Mouse (Mus musculus): Measurements from ENCODE around the gene Wasl.

The Wasl gene

DNA sequence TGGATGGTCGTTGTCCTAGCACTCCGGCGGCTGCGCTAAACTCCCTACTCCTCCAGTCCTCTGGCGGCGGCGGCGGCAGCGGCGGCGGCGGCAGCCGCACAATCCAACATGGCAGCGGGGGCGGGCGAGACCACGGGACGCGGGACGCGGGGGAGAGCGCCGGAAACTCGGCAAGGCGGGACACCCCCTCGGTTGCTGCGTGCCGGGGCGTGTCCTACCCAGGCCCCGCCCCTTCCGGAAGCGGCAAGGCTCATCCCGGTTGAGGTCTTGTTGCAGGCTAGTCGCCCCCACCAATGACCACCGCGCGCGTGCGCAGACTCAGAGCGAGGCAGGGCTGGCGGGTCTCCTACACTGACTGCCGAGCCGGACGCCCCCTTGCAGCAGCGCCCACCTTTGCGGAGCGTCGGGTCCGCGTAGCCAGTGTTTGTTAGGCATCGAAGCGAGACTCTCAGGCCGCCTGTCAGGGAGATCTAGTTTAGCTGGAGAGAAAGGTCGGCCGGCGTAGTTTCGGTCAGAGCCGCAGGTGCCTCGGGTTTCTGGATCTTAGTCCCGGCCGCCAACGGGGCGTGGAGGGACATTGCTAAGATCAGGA is at the start of gene Wasl:
Gene Wasl, minus strand, starts transcription at position 143 of the 592 bp plus-strand sequence.
- DNase-seq (ENCODE audit: low spot score in 2 of 2): peak; percentile 98 to 99

DNA sequence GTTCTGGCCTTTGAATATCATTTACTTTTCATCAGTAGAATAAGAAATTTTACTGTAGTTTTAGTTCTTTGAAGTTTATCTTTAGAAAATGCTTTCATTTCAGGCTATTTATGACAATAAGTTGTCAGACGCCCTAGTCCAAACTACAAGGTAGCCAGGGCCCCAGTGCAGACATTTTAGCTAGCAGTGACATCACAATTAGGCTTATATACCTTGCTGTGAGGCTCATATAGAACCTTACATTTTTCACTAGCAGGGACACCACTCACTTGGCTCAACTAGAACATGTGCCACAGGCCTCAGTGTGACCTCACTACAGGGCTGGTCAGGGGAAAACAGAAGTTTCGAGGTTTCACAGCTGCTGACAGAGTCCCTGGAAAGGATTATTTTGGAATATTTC is 42.7 kb upstream of the Wasl start:
- no peak for DNase-seq (ENCODE audit: low spot score in 2 of 2)

DNA sequence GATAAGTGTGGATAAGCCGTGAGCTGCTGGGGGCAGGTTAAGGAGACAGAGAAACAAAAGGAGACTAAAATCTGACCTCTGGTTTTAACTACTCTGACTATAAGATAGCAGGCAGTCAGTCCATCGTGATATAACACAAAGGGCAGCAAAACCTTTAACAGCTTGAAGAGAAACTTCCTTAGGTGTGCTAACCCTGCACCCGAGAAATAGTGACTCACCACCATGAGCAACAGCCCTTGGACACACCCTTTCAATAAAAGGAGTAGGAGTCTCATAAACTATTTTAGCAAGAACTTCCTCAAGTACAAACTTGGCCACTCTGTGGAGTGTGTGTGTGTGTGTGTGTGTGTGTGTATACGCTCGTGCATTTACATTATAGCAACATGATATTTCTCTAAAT is 42.3 kb upstream of the Wasl start:
- DNase-seq (ENCODE audit: low spot score in 2 of 2): no peak

DNA sequence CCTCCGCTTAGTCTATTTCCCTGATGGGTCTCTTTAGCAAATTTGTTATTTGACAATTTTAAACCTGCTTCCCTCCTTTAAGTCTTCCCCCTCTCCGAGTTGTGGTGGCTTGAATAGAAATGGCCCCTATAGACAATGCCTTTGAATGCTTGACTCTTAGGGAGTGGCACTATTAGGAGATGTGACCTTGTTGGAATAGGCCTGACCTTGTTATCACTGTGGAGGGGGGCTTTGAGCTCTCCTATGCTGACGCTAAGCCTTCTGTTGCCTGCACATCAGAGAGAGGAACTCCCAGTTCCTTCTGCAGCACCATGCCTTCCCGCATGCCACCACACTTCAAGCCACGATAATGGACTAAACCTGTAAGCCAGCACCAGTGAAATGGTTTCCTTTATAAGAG is 32.4 kb upstream of the Wasl start:
- DNase-seq (ENCODE audit: low spot score in 2 of 2): no peak

DNA sequence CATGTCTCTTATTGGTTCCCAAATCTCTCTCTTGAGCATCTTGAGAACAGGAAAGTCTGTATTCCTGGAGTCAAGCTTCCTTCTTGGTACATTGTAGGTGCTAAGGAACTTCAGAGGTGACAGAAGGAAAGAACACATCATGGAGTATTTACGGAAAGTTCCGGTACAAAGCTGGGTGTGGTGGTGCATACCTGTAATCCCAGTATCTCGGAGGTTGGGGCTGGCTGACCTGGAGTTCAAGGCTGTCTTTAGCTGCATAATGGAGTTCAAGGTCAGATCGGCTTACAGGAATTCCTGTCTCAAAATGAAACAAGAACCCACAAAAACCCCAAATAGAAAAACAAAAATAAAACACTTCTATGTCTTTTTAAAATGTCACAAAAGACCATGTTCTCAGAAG is 31.3 kb upstream of the Wasl start:
- no peak for DNase-seq (ENCODE audit: low spot score in 2 of 2)

DNA sequence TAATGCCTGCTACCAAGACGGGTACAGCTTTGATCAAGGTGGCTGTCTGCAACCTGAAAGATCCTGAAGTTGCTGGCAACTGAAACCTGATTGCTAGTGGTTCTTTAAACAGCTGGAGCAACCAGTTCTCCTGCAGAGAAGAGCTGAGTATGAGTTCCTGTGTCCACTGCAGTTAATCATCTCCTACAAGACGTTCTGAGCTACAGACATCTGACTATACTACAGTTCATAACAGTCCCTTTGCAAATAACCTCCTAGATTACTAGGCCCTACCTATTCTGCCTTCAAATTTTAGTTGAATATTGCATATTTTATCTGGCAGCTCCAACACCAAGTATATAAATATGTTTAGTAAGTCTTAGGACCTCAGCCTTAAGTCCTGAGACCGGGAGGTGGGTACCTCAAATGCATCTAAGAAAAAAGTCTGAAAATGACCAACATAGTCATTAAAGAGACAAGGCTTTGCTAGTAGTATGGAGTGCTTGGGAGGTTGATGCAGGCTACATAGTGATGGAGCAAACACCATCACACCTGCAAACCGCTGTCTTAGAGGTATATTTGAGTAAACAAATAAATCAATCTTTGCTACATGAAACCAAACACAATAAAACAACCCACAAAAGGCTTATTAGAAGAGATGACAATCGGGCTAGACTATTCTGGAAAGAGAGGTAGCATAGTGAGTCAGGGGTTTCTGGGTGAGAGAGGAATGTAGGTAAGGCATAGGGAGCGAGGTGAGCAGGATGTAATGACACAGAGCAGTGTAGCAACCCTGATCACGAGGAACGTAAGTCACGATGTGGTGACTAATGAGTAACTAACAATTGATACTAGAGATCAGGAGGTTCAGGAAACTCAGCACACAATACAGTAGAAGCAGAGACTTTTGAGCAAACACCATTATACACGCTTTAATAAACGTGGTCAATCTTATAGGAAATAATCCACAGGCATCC is 29.9 kb upstream of the Wasl start:
- DNase-seq (ENCODE audit: low spot score in 2 of 2): no peak

DNA sequence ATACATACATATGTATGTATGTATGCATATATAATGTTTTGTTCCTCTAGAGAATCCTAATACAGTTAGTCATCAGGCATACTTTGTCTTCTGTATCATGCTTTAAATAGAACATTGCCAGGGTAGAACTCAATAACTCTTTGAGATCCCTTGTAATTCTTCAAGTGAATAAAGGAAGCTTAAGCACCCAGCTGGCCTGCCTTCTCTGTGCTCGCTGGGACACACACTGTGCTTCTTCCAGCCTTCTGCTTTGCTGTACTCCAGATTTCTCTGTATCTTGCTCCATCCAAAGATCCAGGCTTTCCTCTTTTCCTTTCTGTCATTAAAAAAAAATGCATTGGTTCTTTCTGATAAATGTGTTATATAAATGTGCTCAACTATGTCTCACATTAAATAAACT is 23.1 kb upstream of the Wasl start:
- DNase-seq (ENCODE audit: low spot score in 2 of 2): no peak

DNA sequence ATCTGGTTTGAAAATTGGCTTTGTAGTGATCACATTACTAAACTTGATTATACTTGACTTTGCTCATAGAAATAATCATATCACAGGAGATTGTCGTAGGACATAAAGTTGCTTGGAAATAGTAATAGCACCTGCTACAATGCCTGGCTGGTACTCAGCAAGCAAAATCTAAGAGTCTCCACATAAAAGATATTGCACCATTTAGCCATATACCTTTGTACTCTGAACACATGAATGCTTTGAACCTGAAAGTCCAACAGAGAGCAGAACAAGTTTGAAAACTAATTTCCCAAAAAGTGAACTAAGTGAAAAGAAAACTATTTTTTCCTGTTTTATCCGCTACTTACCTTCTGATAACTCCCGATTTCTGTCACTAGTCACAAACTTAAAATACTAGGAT is 18.3 kb upstream of the Wasl start:
- DNase-seq (ENCODE audit: low spot score in 2 of 2): no peak

DNA sequence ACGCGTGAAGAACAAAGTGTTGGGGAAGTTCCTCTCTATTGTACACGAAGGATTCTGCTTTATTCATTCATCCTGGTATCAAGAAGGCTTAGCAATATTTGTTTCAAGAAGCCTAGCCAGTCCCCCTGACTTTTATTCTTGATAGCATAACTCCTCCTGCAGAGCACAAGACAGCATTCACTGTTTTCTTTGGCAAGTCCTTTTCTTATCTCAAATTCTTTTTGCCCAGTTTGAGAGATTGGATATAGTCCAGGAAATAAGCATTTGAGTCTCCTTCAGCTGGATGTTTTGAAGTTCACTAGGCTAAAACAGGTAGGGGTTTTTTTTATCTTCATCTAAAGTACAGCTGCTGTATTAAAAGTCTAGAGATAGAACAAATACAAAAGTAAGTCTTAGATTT is 3.0 kb upstream of the Wasl start:
- no peak for DNase-seq (ENCODE audit: low spot score in 2 of 2)

DNA sequence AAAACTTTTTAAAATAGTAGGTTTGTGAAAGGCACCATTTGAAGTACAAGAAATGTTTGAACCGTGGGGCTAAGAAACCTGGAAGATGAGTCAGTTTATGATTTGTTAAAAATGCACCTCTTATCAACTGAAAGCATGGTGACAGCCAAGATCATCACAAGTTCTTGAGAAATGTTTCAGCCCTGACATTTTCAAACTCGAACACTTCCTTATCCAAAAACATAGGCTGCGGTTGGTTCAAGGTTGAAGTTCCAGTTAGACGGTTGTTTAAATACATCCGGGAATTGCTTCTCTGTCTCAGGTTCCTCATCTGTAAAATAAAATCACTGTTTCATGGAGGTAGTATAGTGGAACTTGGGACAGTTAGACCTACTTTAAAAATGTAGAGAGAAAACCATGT is 1.4 kb upstream of the Wasl start:
- no peak for DNase-seq (ENCODE audit: low spot score in 2 of 2)

DNA sequence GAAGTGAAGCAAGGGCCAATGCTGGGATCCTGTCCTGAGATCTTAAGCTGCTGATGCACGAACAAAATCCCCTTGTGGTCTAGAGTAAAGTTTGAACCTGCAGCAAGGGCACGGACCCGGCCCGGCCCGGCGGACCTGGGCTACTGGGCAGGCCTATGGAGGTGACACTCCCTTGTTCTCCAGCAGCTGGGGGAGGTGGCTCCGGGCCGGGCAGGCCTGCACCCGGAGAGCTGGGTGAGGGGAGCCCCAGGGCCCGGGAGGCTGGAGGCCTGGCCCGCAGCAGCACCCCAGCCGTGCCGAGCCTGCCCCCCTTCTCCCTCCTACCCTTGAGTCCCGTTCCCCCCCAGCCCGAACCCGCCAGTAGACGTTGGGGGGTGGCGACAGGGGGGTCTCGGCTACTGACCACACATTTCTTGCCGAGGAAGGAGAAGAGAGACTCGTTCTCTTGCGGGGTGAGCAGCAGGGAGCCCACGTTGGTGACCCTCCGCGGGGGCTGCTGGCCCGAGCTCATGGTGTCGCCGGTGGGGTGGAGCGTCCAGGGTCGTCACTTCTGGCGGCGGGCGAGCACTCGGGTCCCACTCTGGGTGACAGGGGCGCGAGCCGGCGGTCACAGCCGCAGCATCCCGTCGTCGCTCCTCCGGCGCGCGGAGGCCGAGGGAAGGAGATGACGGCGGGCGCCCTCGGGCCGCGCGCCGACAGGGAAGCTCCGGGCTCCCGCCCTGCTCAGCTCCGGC is 509 bp downstream of the Wasl start:
- peak; percentile 26 to 36 for DNase-seq (ENCODE audit: low spot score in 2 of 2)

DNA sequence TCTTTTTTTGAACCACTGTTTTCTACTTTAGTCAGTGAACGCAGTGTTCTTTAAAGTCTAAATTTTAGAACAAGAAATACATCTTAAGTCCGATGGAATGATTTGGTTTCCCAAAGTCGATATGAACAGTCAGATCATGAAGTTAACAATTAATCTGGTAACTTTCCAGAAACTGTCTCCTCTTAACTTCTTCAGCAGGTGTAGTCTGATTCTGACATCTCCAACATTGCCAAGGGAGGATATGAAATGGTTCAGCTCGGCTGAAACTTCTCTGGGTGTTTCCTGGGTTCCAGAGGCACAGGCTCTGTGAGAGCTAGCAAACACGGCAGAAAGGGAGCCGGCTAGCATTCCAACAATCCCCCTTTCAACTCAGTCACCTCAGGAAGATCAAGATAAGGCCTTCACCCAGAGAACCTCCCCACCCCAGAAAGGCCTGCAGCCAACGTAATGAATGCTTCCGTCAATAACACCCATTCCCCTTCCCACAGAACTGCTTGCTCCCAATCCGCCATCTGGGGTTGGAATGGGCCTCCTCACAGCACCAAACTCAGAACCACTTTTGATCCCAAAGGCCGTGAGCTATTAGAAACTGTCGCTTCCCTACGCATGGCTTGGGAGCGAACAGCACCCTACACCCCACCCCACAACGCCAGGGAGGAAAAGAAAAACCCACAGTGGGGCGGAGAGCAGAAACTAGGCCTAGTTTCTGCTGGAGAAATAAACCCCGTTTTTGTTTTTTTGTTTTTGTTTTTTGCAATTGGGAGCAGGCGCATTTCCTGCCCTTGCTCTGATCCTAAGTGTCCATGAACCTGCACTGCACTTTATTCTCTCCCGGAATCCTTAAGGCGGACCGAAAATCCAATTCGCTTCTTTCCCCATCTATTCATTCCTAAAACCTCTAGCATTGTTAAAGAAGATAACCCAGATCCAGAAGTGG is 1.3 kb downstream of the Wasl start:
- peak in 1 of 2 experiments; percentile 26 for DNase-seq (ENCODE audit: low spot score in 2 of 2)

DNA sequence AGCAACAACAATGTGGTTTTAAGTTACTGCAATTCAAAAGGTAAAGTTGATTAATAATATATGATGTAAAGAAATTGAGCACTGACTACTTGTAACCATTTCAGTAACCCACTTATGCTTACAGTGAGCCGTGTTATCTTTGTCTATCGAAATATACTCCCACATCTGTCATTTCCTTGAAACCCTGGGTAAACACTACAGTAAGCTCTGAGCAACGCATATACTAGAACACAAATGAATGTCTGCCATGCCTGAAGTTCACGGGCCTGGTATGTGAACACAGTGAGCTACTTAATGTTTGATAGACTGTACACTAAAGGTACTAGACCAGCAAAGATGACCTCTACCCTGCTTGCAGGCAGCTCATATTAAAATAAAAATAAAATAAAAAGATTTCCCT is 2.3 kb downstream of the Wasl start:
- DNase-seq (ENCODE audit: low spot score in 2 of 2): no peak

DNA sequence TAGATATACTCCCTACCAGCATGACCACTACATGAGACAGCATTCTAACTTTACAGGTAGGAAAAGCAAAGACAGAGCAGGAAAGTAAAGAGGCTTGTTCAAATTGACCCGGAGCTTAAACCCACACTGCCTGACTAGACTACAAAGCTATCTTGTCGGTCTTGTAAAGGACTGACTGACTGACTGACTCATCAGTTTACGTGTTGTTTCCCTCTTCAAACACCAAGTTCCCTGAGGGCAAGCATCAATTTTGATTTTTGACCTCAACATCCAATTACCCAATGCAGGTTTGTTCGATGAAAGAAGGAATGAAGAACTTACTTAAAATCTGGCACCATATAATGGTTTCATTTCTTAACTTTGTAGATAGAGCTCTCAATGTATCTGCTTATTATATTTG is 2.9 kb downstream of the Wasl start:
- DNase-seq (ENCODE audit: low spot score in 2 of 2): no peak

DNA sequence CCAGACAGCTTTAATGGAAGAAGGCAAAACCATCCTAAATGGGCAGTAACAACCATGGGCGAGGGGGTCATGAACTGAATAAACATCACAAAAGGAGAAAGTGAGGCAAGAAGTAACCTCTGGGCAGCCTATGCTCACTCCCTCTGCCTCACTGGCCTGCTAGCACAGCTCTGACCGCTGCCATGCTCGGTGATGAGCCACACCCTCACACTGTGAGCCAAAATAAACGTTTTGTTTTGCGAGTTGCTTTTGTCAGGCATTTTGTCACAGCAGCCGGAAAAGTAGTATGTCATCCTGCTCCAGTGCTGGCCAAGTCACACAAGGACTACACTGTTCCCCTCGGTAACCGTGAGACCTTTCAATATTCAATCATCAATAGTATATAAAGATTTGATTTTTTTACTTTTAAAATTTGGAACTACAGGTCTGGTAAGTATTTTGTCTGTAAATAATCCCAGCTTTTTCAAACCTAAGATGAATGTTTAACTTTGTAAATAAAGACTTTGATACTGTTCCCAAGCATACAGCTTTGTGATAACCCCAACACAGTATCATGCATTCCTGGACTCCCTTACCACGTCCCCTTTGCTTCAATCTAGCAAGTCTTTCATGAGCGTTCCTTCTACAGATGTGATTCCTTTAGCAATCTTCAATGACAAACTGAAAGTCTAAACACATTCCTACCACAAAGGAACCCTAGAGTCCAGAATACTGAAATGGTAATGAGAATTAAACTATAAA is 7.0 kb downstream of the Wasl start:
- DNase-seq (ENCODE audit: low spot score in 2 of 2): no peak

DNA sequence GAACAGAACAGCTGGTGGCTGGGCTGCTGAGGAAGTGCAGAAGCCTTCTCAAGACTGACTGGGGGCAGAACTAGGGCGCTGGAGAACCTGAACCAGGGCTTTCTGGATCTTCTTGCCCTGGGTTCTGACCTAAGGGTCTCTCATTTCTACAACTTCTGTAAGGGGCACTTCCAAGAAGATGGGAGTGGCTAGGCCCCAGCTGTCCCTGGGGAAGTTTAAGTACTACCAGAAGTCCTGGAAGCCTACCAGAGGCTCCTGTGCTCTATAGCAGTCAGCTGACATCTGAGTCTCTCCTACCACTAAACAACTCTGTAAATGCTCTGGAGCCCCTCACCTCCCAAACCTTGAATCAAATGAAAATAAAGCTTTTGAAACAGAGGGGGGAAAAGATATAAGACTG is 8.7 kb downstream of the Wasl start:
- DNase-seq (ENCODE audit: low spot score in 2 of 2): no peak

DNA sequence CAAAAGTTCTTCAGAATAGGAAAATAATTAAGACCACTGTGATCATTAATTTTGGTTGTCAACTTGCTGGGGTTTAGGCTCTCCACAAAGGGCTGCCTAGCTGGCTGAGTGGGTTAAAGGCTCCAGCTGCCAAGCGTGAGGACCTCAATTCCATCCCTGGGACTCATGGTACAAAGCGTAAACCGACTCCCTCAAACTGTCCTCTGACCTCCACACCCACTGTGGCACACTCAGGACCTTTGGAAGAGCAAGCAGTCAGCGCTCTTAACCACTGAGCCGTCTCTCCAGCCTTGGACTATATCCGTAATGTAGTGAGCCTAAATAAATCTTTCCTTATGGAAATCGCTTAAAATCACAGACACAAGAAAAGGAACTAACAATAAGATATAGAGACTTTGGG is 13.3 kb downstream of the Wasl start:
- no peak for DNase-seq (ENCODE audit: low spot score in 2 of 2)

DNA sequence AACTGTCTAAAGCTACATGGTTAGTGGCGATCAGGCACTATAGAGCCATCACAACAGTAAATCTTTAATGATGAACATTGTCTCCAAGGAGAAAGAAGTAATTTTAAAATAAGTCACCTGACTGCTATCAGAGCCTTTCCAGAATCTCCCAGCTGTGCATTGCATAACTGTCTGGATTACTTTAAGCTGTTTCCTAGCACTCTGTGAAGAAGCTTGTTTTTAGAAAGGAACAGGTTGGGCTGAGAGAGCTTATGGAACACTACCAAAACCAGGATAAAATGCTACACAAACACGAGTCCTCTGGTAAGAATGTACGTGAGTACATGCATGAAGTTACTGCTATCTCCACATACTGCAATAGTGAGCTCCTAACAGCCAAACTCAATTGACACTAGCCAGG is 14.1 kb downstream of the Wasl start:
- peak in 1 of 2 experiments; percentile 59 for DNase-seq (ENCODE audit: low spot score in 2 of 2)

DNA sequence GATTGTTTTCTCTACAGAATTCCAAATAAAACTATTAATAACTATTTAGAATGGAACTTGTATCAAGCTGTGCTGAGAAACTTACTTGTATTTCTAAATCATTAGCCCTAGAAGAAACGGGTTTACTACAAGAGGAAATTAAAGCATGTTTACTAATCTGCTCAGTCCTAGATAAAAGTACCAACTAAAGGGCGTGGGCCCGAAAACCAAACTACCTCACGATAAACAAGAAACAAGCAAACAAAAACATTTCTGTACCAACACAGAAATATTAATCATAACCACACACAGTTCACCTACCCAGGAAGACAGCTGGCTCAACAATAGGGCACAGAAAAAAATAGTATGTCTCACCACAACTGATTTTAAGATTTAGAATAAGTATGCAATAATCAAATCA is 16.4 kb downstream of the Wasl start:
- no peak for DNase-seq (ENCODE audit: low spot score in 2 of 2)

DNA sequence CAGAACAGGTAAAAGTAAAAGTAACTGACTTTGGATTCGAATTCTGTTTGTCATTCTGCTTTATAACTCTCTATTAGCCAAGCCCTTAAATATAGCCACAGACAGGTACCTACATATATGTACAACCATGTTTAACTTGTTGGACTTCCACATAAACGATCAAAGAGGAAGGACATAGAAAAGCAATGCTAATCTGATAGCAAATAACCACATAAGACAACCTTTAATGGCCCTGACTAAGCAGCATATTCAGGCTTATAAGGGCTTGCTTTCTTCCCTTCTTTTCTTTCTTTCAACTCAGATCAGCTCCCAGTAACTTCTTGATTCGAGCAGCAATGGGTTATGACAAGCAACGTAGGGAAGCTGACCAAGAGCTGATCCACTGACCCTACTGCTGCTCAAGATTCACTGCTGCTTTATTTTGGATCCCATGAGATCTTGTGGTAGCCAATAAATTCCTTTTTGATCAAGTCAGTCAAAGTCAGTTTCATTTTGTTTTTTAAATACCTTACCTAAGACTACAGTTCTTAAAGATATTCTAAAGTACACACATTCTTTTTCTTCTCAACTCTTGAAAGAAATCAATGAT is 17.6 kb downstream of the Wasl start:
- DNase-seq (ENCODE audit: low spot score in 2 of 2): no peak

All from frontal cortex, postnatal 36 days (tissue).